ENCODE assay signal across 9 mouse cellular contexts in the genomic region with DNA sequence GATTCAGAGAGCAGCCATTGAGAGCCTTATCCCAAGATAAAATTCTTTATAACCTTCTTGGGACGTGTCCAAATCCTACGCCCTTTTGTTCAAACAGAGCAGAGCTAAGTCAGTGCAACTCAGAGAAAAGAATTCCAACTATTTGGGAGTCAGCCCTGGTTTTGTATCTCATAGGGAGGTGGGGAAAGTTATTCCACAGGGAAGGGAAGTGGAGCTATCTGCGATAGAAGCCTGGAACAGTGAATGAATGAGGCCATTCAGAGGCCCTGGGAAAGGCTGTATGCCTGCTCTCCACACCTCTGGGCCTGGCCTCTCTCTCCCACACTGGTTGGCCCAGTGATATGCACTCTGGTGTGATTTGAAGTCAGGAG. TPM values are rescaled to one million over a fixed set of nuclear protein-coding genes. Genes with fewer than 3 reads are reported as not detected.
DNase-seq lines count a peak whose midpoint lies in the region; ATAC-seq and TF ChIP-seq lines count a peak whose summit lies in the region.
"Had no signal": no experiment of that assay in that cellular context is flagged by ENCODE, and none has a peak within 500 bp of the region (broad histone marks: within the 10 kb centered on the region; RNA-seq: fewer than 3 reads in every experiment).

No protein-coding gene starts in this region.

- no peaks in the 10 kb centered on the region for H3K79me2 ChIP-seq in liver, adult 2 months (ENCODE audit: control insufficient read depth, insufficient read depth, low read length)

- DNase-seq in liver, adult 2 months (ENCODE audit: extremely low read depth, low read depth, low spot score): peak; percentile 37
- DNase-seq in liver: no peak
- DNase-seq in kidney, postnatal 14 days: peak; percentile 59
- DNase-seq in layer of hippocampus, adult 2 months (ENCODE audit: low spot score in 2 of 2): no peak
- DNase-seq in frontal cortex, postnatal 14 days (ENCODE audit: low spot score in 2 of 2): no peak
- no peak for DNase-seq in thymus, postnatal 36 days

- no peak for TF ChIP-seq POLR2A in liver, adult 2 months (IDR thresholded peaks at IDR 0.05; ENCODE audit: extremely low read depth, insufficient read depth, low read length)

- 36% methylated on average over 3 of the region's 3 CpGs for WGBS in liver, adult 2 months
- 10% methylated on average over 3 of the region's 3 CpGs for WGBS in forebrain, embryonic 16.5 days
- 19% methylated on average over 3 of the region's 3 CpGs for WGBS in midbrain, embryonic 13.5 days

- H3K9ac ChIP-seq in liver, adult 2 months (ENCODE audit: low read depth, low read length): no peak overlapping the region
- no peak overlapping the region for H3K9ac ChIP-seq in forebrain, embryonic 16.5 days (replicated peaks; ENCODE audit: low read depth, low read length)
- H3K9ac ChIP-seq in midbrain, embryonic 13.5 days (replicated peaks): no peak overlapping the region

- TF ChIP-seq CTCF in liver, adult 2 months (IDR thresholded peaks at IDR 0.05; ENCODE audit: low read depth, low read length): no peak
- TF ChIP-seq CTCF in layer of hippocampus, adult 2 months (conservative IDR thresholded peaks at IDR 0.05): no peak

- ATAC-seq in forebrain, embryonic 16.5 days: peak; percentile 37; the same call in 1 of the 2 replicates
- peak; percentile 67 for ATAC-seq in midbrain, embryonic 13.5 days

- no peak overlapping the region for H3K4me3 ChIP-seq in liver, adult 2 months (ENCODE audit: insufficient read depth, low read depth, low read length)
- H3K4me3 ChIP-seq in forebrain, embryonic 16.5 days (replicated peaks; ENCODE audit: low read length): no peak overlapping the region
- no peak overlapping the region for H3K4me3 ChIP-seq in midbrain, embryonic 13.5 days (replicated peaks)
- no peak overlapping the region for H3K4me3 ChIP-seq in layer of hippocampus, adult 2 months

- H3K4me1 ChIP-seq in liver, adult 2 months (ENCODE audit: control insufficient read depth, insufficient read depth, low read length): peaks cover 2% of the 10 kb centered on the region; the same call in 1 of the 2 replicates
- H3K4me1 ChIP-seq in forebrain, embryonic 16.5 days (replicated peaks; ENCODE audit: control insufficient read depth, insufficient read depth, low read length): no peaks in the 10 kb centered on the region; the same call in 1 of the 2 replicates
- peaks cover 15% of the 10 kb centered on the region for H3K4me1 ChIP-seq in midbrain, embryonic 13.5 days (replicated peaks)

- H3K36me3 ChIP-seq in liver, adult 2 months (ENCODE audit: control insufficient read depth, insufficient read depth, low read length): no peaks in the 10 kb centered on the region
- H3K36me3 ChIP-seq in forebrain, embryonic 16.5 days (ENCODE audit: control insufficient read depth, insufficient read depth): no peaks in the 10 kb centered on the region
- no peaks in the 10 kb centered on the region for H3K36me3 ChIP-seq in midbrain, embryonic 13.5 days
- H3K36me3 ChIP-seq: G1E had no signal

- no peaks in the 10 kb centered on the region for H3K27me3 ChIP-seq in liver, adult 2 months (ENCODE audit: control insufficient read depth, insufficient read depth, low read length)
- H3K27me3 ChIP-seq in forebrain, embryonic 16.5 days (replicated peaks; ENCODE audit: control insufficient read depth, insufficient read depth, low read length): no peaks in the 10 kb centered on the region
- no peaks in the 10 kb centered on the region for H3K27me3 ChIP-seq in midbrain, embryonic 13.5 days

- no peak overlapping the region for H3K4me2 ChIP-seq in forebrain, embryonic 16.5 days (ENCODE audit: low read length)
- no peak overlapping the region for H3K4me2 ChIP-seq in midbrain, embryonic 13.5 days (replicated peaks)

- H3K27ac ChIP-seq in liver, adult 2 months (replicated peaks; ENCODE audit: insufficient read depth, low read depth, low read length): no peak overlapping the region
- no peak overlapping the region; the same call in 1 of the 2 replicates for H3K27ac ChIP-seq in forebrain, embryonic 16.5 days (ENCODE audit: low read length)
- no peak overlapping the region for H3K27ac ChIP-seq in midbrain, embryonic 13.5 days
- H3K27ac ChIP-seq in layer of hippocampus, adult 2 months: no peak overlapping the region

- no peaks in the 10 kb centered on the region for H3K9me3 ChIP-seq in forebrain, embryonic 16.5 days (ENCODE audit: control insufficient read depth, low read length)
- no peaks in the 10 kb centered on the region for H3K9me3 ChIP-seq in midbrain, embryonic 13.5 days
- H3K9me3 ChIP-seq: G1E had no signal

RNA-seq across cellular contexts. Expression of a gene that starts 16.1 kb away (rescaled TPM):
- 1.7 and 2.8 TPM in 2 replicates for total RNA-seq in liver, adult 2 months (2014; rRNA removed)
- polyA plus RNA-seq in liver, adult 2 months (2012; rRNA removed): 0.57 and 0.77 TPM in 2 replicates
- polyA plus RNA-seq in forebrain, embryonic 16.5 days (2015; fragmentation: Nextera tagmentation; extraction: Ambion mirVana): 23.4 and 33.8 TPM in 2 replicates
- polyA plus RNA-seq in midbrain, embryonic 13.5 days (2015; fragmentation: Nextera tagmentation; extraction: Ambion mirVana): 22.3 and 29.1 TPM in 2 replicates
- total RNA-seq in layer of hippocampus, adult 2 months (2021): 10 to 100 TPM; 72.0 to 77.6 TPM
- polyA plus RNA-seq: G1E had no signal

Comparison
In these comparisons a context has a peak if more than half of its experiments do, and no peak if none do; other contexts are left out.
1. DNase-seq: peak in liver, adult 2 months (single experiment) and kidney, postnatal 14 days (single experiment); none in liver (single experiment), layer of hippocampus, adult 2 months (0 of 2), frontal cortex, postnatal 14 days (0 of 2) and thymus, postnatal 36 days (0 of 2).
2. RNA of a gene that starts 16.1 kb away (polyA plus RNA-seq): 23.4 to 33.8 TPM in forebrain, embryonic 16.5 days and 22.3 to 29.1 TPM in midbrain, embryonic 13.5 days; 0.57 to 0.77 TPM in liver, adult 2 months; every median in the first group is over 10 times any median in the second.